Mouse (Mus musculus) intestine, postnatal 0 days (tissue): ENCODE results near the gene Myh10. TPM values are rescaled to one million over a fixed set of nuclear protein-coding genes. Genes with fewer than 3 reads are reported as not detected.
A peak's percentile ranks its signal among the peaks of the same experiment; 100 is the strongest.

Source experiments
- ATAC-seq: fragments of 200-750 bp; cut with Nextera tagmentation; 2 replicates; pipeline ENCODE4 v1.8.0; 2017; ENCODE audit warnings: mild to moderate bottlenecking, moderate TSS enrichment, moderate library complexity
- H3K27ac ChIP-seq: fragments of 300-500 bp; sonication (generic); 2 replicates; pipeline ENCODE4 v1.5.1; 2014; ENCODE audit warnings: mild to moderate bottlenecking, low read depth, low read length, moderate library complexity
- H3K27me3 ChIP-seq: fragments of 300-500 bp; sonication (generic); replicated peaks from 2 replicates; pipeline ENCODE4 v1.6.1; 2014; ENCODE audit warnings: low read length, mixed read lengths; ENCODE audit not compliant: control insufficient read depth, insufficient read depth
- H3K36me3 ChIP-seq: fragments of 300-500 bp; sonication (generic); 2 replicates; pipeline ENCODE4 v1.6.1; 2014; ENCODE audit warnings: mild to moderate bottlenecking, moderate library complexity; ENCODE audit not compliant: control insufficient read depth, insufficient read depth
- H3K4me1 ChIP-seq: fragments of 300-500 bp; sonication (generic); replicated peaks from 2 replicates; pipeline ENCODE4 v1.6.1; 2014; ENCODE audit warnings: antibody characterized with exemption, low read length, mixed read lengths; ENCODE audit not compliant: control insufficient read depth, insufficient read depth
- H3K4me2 ChIP-seq: fragments of 300-500 bp; sonication (generic); replicated peaks from 2 replicates; pipeline ENCODE4 v1.6.1; 2014; ENCODE audit warnings: low read depth, mild to moderate bottlenecking, moderate library complexity
- H3K4me3 ChIP-seq: fragments of 300-500 bp; sonication (generic); 2 replicates; pipeline ENCODE4 v1.5.1; 2014; ENCODE audit warnings: low read depth, low read length
- H3K9ac ChIP-seq: fragments of 300-500 bp; sonication (generic); 2 replicates; pipeline ENCODE4 v1.6.1; 2014; ENCODE audit warnings: mild to moderate bottlenecking, low read depth, low read length
- H3K9me3 ChIP-seq: fragments of 300-500 bp; sonication (generic); 2 replicates; pipeline ENCODE4 v1.6.1; 2016; ENCODE audit warnings: mixed run types; ENCODE audit not compliant: control insufficient read depth
- CTCF ChIP-seq: sonication (generic); IDR thresholded peaks from 2 replicates; pipeline ENCODE4 v1.5.1; 2016; ENCODE audit warnings: low read depth, mild to moderate bottlenecking, control low read depth, antibody characterized with exemption, moderate library complexity
- WGBS: fragments of 180-500 bp; shearing (Covaris S2); extraction: QIAGEN DNeasy Blood & Tissue Kit; methylation state at CpG from one replicate; pipeline ENCODE4 v1.1.7; 2014; 5-methylcytosine and 5-hydroxymethylcytosine counted together
- polyA plus RNA-seq: library from polyadenylated mRNA; unstranded; fragments of >200 nt; fragmentation: Nextera tagmentation; extraction: Ambion mirVana; gene quantifications from 2 replicates; pipeline ENCODE4 v1.2.1, GENCODE M21; 2015

The Myh10 gene
- polyA plus RNA-seq, 1 experiment from 2014 or later = 16.7 TPM

DNA sequence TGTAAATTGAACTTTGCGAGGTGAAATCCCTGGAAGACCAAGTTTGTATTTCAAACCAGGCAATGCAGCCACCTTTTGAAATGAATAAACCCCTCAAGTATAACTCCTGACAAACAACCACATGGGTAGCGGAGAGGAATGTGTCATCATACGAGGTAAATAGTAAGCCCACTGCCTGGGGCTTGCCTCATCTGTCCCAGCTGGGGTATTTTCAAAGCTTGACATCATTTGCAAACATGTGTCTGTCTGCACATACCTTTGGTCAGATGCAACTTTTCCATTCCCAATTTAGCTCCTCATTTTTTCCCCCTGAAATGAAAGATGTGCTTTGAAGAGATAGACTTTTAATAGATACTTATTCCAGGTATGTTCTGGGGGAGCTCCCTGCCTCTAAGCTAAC is 16.7 kb upstream of the Myh10 start:
- Histone ChIP-seq H3K36me3 (no peaks in the 10 kb centered on the region), H3K9ac (no peak overlapping the region), H3K4me2 (no peak overlapping the region), H3K9me3 (no peaks in the 10 kb centered on the region), H3K4me1 (no peaks in the 10 kb centered on the region; the same call in 1 of the 2 replicates), H3K27me3 (no peaks in the 10 kb centered on the region; the same call in 1 of the 2 replicates), H3K27ac (no peak overlapping the region), H3K4me3 (no peak overlapping the region)
- 67% methylated on average over 3 of the region's 3 CpGs for whole genome bisulfite sequencing
- ATAC-seq = no peak
- no peak for TF ChIP-seq CTCF

DNA sequence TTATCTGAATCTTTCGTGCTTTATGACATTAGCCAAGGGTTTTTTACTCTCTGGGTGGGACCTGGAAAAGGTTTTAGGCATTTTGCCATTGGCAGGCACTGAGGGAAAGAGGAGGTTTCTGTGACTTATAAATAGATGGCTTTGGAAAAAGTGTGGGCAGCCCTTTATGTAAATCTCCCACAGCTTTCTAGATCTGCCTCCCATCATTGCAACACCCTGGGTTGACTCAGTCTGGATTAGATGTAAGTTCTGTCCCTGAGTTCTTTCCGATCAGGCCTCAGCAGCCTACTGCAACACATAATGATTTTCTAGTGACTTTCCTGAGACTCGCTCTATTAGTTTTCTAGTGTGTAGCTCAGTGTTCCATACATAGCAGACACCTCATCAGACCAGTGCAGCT is 16.1 kb upstream of the Myh10 start:
- no peak for TF ChIP-seq CTCF
- no peak overlapping the region for H3K4me2 ChIP-seq
- no peaks in the 10 kb centered on the region; the same call in 1 of the 2 replicates for H3K4me1 ChIP-seq
- H3K27ac ChIP-seq = no peak overlapping the region
- no peaks in the 10 kb centered on the region for H3K9me3 ChIP-seq
- WGBS = 52% methylated on average over 3 of the region's 3 CpGs
- H3K36me3 ChIP-seq = no peaks in the 10 kb centered on the region
- H3K27me3 ChIP-seq = no peaks in the 10 kb centered on the region; the same call in 1 of the 2 replicates
- H3K9ac ChIP-seq = no peak overlapping the region
- H3K4me3 ChIP-seq = no peak overlapping the region
- ATAC-seq = no peak

DNA sequence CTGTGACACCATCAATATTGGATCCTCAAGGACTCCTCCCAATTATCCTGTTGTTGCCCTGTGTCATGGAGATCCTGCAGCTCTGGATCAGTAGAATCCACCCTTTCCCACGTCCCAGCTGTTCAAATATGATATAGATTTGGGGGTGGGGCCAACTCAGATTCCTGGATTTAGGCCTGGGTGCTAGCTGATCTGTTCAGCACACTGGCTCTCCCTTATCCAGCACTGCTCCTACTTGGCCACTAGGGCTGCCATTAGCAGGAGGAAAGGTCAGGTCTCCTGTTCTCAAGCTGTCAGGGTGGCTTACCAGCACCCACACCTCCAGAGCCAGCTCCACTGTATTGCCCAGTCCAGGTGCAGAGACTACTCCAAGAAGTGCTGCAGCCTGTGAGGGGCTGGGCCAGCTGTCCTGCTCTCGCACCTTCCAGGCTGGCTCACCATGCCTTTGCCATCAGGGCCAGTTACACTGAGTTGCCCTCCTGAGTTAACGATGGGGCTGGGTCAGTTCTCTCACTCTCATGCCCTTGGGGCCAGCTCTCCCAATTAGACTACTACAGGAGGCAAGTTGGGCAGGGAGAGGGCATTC is 10.0 kb upstream of the Myh10 start:
- Histone ChIP-seq H3K4me1 (no peaks in the 10 kb centered on the region), H3K36me3 (no peaks in the 10 kb centered on the region), H3K9me3 (no peaks in the 10 kb centered on the region), H3K9ac (no peak overlapping the region), H3K4me3 (no peak overlapping the region), H3K27ac (no peak overlapping the region), H3K27me3 (no peaks in the 10 kb centered on the region), H3K4me2 (no peak overlapping the region)
- ATAC-seq = no peak
- peak; percentile 57 for TF ChIP-seq CTCF
- 63% methylated on average over 3 of the region's 3 CpGs for WGBS

DNA sequence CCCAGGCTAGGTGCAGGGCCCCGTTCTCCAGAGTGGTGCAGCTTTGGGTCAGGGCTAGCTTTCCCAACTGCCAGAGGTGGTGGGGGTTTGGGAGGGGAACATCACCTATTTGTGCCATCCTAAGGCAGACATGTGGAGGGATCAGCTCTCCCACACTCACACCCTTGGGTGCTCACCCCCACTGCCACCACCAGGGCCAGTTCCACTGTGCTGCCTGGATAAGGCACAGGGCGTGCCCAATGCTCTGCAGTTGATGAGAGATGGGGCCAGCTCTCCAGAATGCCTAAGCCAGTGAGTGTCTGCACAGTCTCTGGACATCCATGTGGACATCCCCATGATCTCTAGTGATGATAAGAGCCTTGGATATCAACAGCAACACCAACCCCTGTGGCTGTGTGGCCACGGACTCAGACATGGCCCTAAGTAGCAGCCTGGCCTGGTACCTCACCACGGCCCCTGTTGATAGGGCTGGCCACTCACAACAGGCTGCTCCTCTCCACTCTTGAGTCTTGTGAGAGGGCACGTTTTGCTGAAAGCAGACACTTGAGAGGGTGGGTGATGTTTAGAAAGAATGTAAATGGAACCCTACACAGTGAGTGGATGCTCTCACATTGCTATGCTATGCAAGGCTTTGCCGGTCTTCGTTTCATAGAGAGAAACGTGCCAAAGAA is 9.1 kb upstream of the Myh10 start:
- 85% methylated on average over 8 of the region's 8 CpGs for WGBS
- no peak overlapping the region for H3K4me2 ChIP-seq
- no peak overlapping the region for H3K4me3 ChIP-seq
- no peak overlapping the region for H3K27ac ChIP-seq
- no peak overlapping the region for H3K9ac ChIP-seq
- no peaks in the 10 kb centered on the region for H3K27me3 ChIP-seq
- no peaks in the 10 kb centered on the region for H3K36me3 ChIP-seq
- no peaks in the 10 kb centered on the region for H3K4me1 ChIP-seq
- no peak for ATAC-seq
- no peaks in the 10 kb centered on the region for H3K9me3 ChIP-seq
- no peak for TF ChIP-seq CTCF

DNA sequence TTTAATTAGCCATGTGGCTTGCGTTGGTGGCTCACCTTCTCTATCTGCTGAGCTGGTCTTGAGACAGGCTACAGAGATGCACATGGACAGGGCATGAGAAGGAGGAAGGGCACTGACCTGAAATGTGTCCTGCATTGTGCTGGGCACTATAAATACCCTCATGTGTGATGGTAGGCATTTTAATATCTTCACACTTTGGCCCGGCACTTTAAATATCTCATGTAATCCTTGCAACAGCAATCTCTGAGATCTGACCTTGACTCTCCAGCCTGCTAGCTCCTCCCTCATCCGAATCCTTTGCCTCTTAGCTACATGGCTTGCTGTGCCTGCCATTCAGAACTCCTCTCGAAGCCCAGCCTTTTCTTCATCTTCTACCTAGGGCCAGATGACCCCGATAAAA is 5.4 kb upstream of the Myh10 start:
- Histone ChIP-seq H3K36me3 (no peaks in the 10 kb centered on the region), H3K9ac (no peak overlapping the region), H3K27me3 (no peaks in the 10 kb centered on the region), H3K27ac (no peak overlapping the region), H3K4me2 (no peak overlapping the region), H3K4me3 (no peak overlapping the region), H3K9me3 (no peaks in the 10 kb centered on the region), H3K4me1 (no peaks in the 10 kb centered on the region)
- 86% methylated on average over 5 of the region's 5 CpGs for WGBS
- no peak for TF ChIP-seq CTCF
- ATAC-seq = no peak

DNA sequence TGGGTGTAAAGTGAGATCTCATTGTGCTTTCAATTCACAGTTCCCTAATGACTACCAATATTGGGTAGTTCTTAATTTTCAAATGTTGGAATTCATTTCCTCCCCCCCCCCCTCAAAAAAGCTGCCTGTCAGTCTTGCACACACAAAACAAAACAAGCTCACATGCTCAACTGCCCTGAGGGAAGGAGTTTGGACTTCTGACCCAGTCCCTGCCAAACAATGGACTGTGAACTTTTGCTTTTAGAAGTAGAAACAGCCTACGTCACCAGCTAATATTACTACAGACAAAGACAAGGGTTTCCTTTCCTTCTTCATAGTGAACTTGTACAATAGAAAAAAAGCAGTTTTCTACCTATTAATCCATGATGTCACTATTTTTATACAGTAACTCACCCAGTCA is 2.1 kb upstream of the Myh10 start:
- no peak for TF ChIP-seq CTCF
- Histone ChIP-seq H3K4me3 (no peak overlapping the region), H3K27me3 (peaks cover 4% of the 10 kb centered on the region; the same call in 1 of the 2 replicates), H3K9ac (no peak overlapping the region), H3K4me1 (no peaks in the 10 kb centered on the region), H3K27ac (no peak overlapping the region), H3K4me2 (no peak overlapping the region), H3K36me3 (no peaks in the 10 kb centered on the region), H3K9me3 (no peaks in the 10 kb centered on the region)
- 29% methylated on average over 1 of the region's 1 CpGs for WGBS
- ATAC-seq = no peak
